Mouse (Mus musculus) adipocyte (in vitro differentiated cells): ENCODE results near the gene Hcar2.

Source experiments
- DNase-seq: peaks from one replicate; pipeline ENCODE4 v3.0.0-alpha.2; 2016; ENCODE audit warnings: low spot score

Gene Hcar2

GRCm38 (mm10) chr5:123862374-123863350 is 2.6 kb downstream of the Hcar2 start:
- peak; percentile 58 for DNase-seq

- DNase-seq: no peak
Observed at GRCm38 (mm10) chr5:123858798-123859197, 6.5 kb downstream of the Hcar2 start.

- DNase-seq: peak; percentile 86
Observed at GRCm38 (mm10) chr5:123854511-123854910, 10.8 kb downstream of the Hcar2 start.

- DNase-seq: no peak
Observed at GRCm38 (mm10) chr5:123853877-123854504, 11.3 kb downstream of the Hcar2 start.

GRCm38 (mm10) chr5:123851398-123851797 is 13.9 kb downstream of the Hcar2 start:
- no peak for DNase-seq

GRCm38 (mm10) chr5:123844316-123844715 is 21.0 kb downstream of the Hcar2 start:
- no peak for DNase-seq

GRCm38 (mm10) chr5:123843816-123844215 is 21.5 kb downstream of the Hcar2 start:
- peak; percentile 99 for DNase-seq

GRCm38 (mm10) chr5:123842935-123843282 is 22.4 kb downstream of the Hcar2 start:
- peak; percentile 63 for DNase-seq

- no peak for DNase-seq
Observed at GRCm38 (mm10) chr5:123842221-123842934, 22.9 kb downstream of the Hcar2 start.

- no peak for DNase-seq
Observed at GRCm38 (mm10) chr5:123837371-123837770, 27.9 kb downstream of the Hcar2 start.

- DNase-seq: peak; percentile 82
Observed at GRCm38 (mm10) chr5:123834836-123835235, 30.5 kb downstream of the Hcar2 start.

GRCm38 (mm10) chr5:123832309-123832708 is 33.0 kb downstream of the Hcar2 start:
- DNase-seq: no peak

- peak; percentile 95 for DNase-seq
Observed at GRCm38 (mm10) chr5:123827659-123828091, 37.6 kb downstream of the Hcar2 start.

GRCm38 (mm10) chr5:123822706-123823105 is 42.6 kb downstream of the Hcar2 start:
- no peak for DNase-seq

GRCm38 (mm10) chr5:123821264-123821571 is 44.1 kb downstream of the Hcar2 start:
- DNase-seq: no peak

GRCm38 (mm10) chr5:123820501-123821263 is 44.6 kb downstream of the Hcar2 start:
- DNase-seq: peak; percentile 57

- no peak for DNase-seq
Observed at GRCm38 (mm10) chr5:123818941-123819577, 46.2 kb downstream of the Hcar2 start.

- no peak for DNase-seq
Observed at GRCm38 (mm10) chr5:123816891-123817290, 48.4 kb downstream of the Hcar2 start.
